Mouse (Mus musculus): ENCODE measurements around the gene Cwc25.

DNA sequence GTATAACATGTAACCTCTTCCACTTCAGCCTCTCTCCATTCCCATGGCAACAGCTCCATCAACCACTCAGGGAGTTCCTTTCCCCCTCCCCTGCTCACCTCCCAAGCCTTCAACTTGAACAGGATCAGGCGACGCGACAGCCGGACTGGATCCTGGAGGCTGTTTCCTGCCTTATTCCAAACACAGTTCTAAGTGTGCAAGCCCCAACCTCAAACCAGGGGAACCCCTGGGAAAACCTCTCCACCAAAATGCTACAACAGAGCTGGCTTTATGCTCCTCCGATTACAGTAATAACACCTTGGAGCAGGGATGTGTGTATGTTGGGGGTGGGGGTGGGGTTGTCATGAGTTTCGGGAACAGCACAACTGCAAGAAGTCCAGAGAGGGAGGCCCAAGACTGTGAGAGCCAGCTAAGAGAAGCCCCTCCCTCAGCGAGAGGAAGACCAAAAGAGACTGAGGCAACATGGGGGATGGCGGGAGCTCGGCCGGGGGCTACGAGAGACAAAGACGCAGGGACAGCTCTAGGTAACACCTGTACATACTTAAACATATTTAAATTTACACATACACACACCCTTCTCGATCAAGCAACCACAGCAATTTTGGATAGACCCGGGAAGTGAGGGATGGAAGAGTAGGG lies 68.3 kb downstream of the Cwc25 start:
- no peak for TF ChIP-seq CTCF (IDR thresholded peaks at IDR 0.05; ENCODE audit: extremely low read depth, insufficient read length, insufficient replicate concordance, low read depth, low read length)
- no peak for TF ChIP-seq POLR2A (IDR thresholded peaks at IDR 0.05; ENCODE audit: low read depth, low read length)
